Mouse (Mus musculus): ENCODE measurements around the gene Itm2b. TPM values are rescaled to one million over a fixed set of nuclear protein-coding genes. Genes with fewer than 3 reads are reported as not detected.

Gene Itm2b
- polyA plus RNA-seq, 1 experiment, result 150 TPM

- Histone ChIP-seq H3K4me1 (ENCODE audit: control insufficient read depth, insufficient read depth, low read length) (no peaks in the 10 kb centered on the region), H3K9ac (ENCODE audit: low read depth, poor library complexity, severe bottlenecking) (no peak overlapping the region), H3K9me3 (replicated peaks; ENCODE audit: control insufficient read depth, insufficient read depth, low read length, poor library complexity, severe bottlenecking) (no peaks in the 10 kb centered on the region), H3K4me3 (ENCODE audit: low read depth, low read length) (no peak overlapping the region), H3K27ac (ENCODE audit: insufficient read depth, low read length) (no peak overlapping the region), H3K36me3 (ENCODE audit: control insufficient read depth, insufficient read depth, low read length, poor library complexity, severe bottlenecking) (peaks cover 16% of the 10 kb centered on the region), H3K27me3 (ENCODE audit: control insufficient read depth, insufficient read depth, low read length, poor library complexity, severe bottlenecking) (no peaks in the 10 kb centered on the region)
- TF ChIP-seq CTCF (IDR thresholded peaks at IDR 0.05; ENCODE audit: low read depth, low read length) (no peak), EP300 (IDR thresholded peaks at IDR 0.05; ENCODE audit: insufficient read depth, low read depth, low read length) (no peak), POLR2A (IDR thresholded peaks at IDR 0.05; ENCODE audit: insufficient read depth, low read length) (no peak)
These were observed 15.5 kb downstream of the Itm2b start for GRCm38 (mm10) chr14:73369634-73370033.

DNA sequence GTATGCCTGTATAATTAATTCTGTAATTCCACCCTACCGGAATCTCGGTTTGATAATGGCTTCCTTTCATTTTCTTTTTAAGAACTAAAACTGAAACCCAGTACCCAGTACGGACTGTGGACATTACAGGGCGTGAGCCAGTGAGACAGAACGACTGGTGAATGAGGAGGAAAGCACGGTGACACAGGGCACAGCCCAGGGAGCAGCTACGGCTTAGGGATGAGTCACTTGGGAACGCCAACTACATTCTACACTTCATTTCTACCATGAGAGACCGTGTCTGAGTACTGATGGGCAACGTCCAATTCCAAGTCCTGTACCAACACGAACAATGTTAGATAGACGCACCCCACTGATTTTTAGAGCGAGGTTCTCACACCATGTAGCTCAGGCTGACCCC is 16.1 kb downstream of the Itm2b start:
- Histone ChIP-seq H3K4me3 (ENCODE audit: low read depth, low read length) (no peak overlapping the region), H3K27ac (ENCODE audit: insufficient read depth, low read length) (no peak overlapping the region), H3K4me1 (ENCODE audit: control insufficient read depth, insufficient read depth, low read length) (no peaks in the 10 kb centered on the region), H3K27me3 (ENCODE audit: control insufficient read depth, insufficient read depth, low read length, poor library complexity, severe bottlenecking) (no peaks in the 10 kb centered on the region), H3K9me3 (replicated peaks; ENCODE audit: control insufficient read depth, insufficient read depth, low read length, poor library complexity, severe bottlenecking) (no peaks in the 10 kb centered on the region), H3K9ac (ENCODE audit: low read depth, poor library complexity, severe bottlenecking) (no peak overlapping the region), H3K36me3 (ENCODE audit: control insufficient read depth, insufficient read depth, low read length, poor library complexity, severe bottlenecking) (peaks cover 22% of the 10 kb centered on the region)
- no peak for TF ChIP-seq CTCF (IDR thresholded peaks at IDR 0.05; ENCODE audit: low read depth, low read length)
- TF ChIP-seq POLR2A (IDR thresholded peaks at IDR 0.05; ENCODE audit: insufficient read depth, low read length), result no peak
- TF ChIP-seq EP300 (IDR thresholded peaks at IDR 0.05; ENCODE audit: insufficient read depth, low read depth, low read length), result no peak

- H3K9ac ChIP-seq (ENCODE audit: low read depth, poor library complexity, severe bottlenecking), result no peak overlapping the region
These were observed 16.9 kb downstream of the Itm2b start for GRCm38 (mm10) chr14:73368221-73368620.

DNA sequence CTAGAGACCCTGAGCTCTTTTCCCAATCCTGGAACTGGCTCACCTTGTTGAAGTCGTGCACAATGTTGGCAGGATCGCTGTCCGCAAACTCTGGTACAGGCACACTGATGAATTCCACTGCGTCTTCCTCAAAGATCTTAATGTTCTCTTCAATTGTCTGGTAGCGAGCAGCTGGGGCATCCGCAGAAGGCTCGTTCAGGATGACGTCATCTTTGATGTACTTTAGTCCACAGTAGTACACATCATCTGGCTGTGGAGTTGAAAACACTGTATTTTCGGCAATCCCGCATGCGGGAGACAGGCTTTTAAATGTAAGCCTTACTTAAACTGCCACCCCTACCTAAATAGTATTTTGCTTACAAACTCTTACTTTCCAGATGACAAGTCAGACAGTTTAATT is 18.8 kb downstream of the Itm2b start:
- Histone ChIP-seq H3K27me3 (ENCODE audit: control insufficient read depth, insufficient read depth, low read length, poor library complexity, severe bottlenecking) (no peaks in the 10 kb centered on the region), H3K4me3 (ENCODE audit: low read depth, low read length) (no peak overlapping the region), H3K9me3 (replicated peaks; ENCODE audit: control insufficient read depth, insufficient read depth, low read length, poor library complexity, severe bottlenecking) (no peaks in the 10 kb centered on the region), H3K4me1 (ENCODE audit: control insufficient read depth, insufficient read depth, low read length) (no peaks in the 10 kb centered on the region), H3K36me3 (ENCODE audit: control insufficient read depth, insufficient read depth, low read length, poor library complexity, severe bottlenecking) (peaks cover 29% of the 10 kb centered on the region), H3K27ac (ENCODE audit: insufficient read depth, low read length) (no peak overlapping the region), H3K9ac (ENCODE audit: low read depth, poor library complexity, severe bottlenecking) (no peak overlapping the region)
- TF ChIP-seq CTCF (IDR thresholded peaks at IDR 0.05; ENCODE audit: low read depth, low read length), result no peak
- no peak for TF ChIP-seq EP300 (IDR thresholded peaks at IDR 0.05; ENCODE audit: insufficient read depth, low read depth, low read length)
- no peak for TF ChIP-seq POLR2A (IDR thresholded peaks at IDR 0.05; ENCODE audit: insufficient read depth, low read length)

More at GRCm38 (mm10) chr14:73368221-73368620, 16.9 kb downstream of the Itm2b start:
- H3K27ac ChIP-seq (ENCODE audit: insufficient read depth, low read length), result no peak overlapping the region
- no peaks in the 10 kb centered on the region for H3K4me1 ChIP-seq (ENCODE audit: control insufficient read depth, insufficient read depth, low read length)
- H3K27me3 ChIP-seq (ENCODE audit: control insufficient read depth, insufficient read depth, low read length, poor library complexity, severe bottlenecking), result no peaks in the 10 kb centered on the region
- H3K36me3 ChIP-seq (ENCODE audit: control insufficient read depth, insufficient read depth, low read length, poor library complexity, severe bottlenecking), result peaks cover 27% of the 10 kb centered on the region
- TF ChIP-seq CTCF (IDR thresholded peaks at IDR 0.05; ENCODE audit: low read depth, low read length), result no peak
- TF ChIP-seq EP300 (IDR thresholded peaks at IDR 0.05; ENCODE audit: insufficient read depth, low read depth, low read length), result no peak
- TF ChIP-seq POLR2A (IDR thresholded peaks at IDR 0.05; ENCODE audit: insufficient read depth, low read length), result no peak
- no peaks in the 10 kb centered on the region for H3K9me3 ChIP-seq (replicated peaks; ENCODE audit: control insufficient read depth, insufficient read depth, low read length, poor library complexity, severe bottlenecking)
- no peak overlapping the region for H3K4me3 ChIP-seq (ENCODE audit: low read depth, low read length)

DNA sequence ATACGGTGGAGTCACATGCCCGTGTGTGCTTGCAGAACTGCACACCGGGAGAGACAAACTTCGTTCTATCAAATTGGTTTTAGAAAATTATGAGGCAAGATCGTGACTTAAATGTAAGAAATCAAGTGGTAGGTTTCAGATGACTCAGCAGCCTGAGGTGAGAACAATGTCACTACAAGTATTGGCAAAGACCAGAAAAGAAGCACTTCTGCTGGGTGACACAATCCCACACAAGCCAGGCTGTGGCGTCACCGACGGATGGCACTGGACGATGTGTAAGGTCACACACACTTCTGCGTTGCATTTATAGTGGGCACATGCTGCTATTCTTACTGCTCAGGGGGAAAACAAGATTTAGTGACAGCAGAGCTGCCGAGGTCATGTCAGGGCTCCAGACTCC is 21.3 kb downstream of the Itm2b start:
- no peaks in the 10 kb centered on the region for H3K9me3 ChIP-seq (replicated peaks; ENCODE audit: control insufficient read depth, insufficient read depth, low read length, poor library complexity, severe bottlenecking)
- H3K4me3 ChIP-seq (ENCODE audit: low read depth, low read length), result no peak overlapping the region
- H3K27ac ChIP-seq (ENCODE audit: insufficient read depth, low read length), result no peak overlapping the region
- H3K4me1 ChIP-seq (ENCODE audit: control insufficient read depth, insufficient read depth, low read length), result no peaks in the 10 kb centered on the region
- no peaks in the 10 kb centered on the region for H3K27me3 ChIP-seq (ENCODE audit: control insufficient read depth, insufficient read depth, low read length, poor library complexity, severe bottlenecking)
- no peak for TF ChIP-seq EP300 (IDR thresholded peaks at IDR 0.05; ENCODE audit: insufficient read depth, low read depth, low read length)
- TF ChIP-seq CTCF (IDR thresholded peaks at IDR 0.05; ENCODE audit: low read depth, low read length), result no peak
- no peak for TF ChIP-seq POLR2A (IDR thresholded peaks at IDR 0.05; ENCODE audit: insufficient read depth, low read length)
- H3K9ac ChIP-seq (ENCODE audit: low read depth, poor library complexity, severe bottlenecking), result no peak overlapping the region
- H3K36me3 ChIP-seq (ENCODE audit: control insufficient read depth, insufficient read depth, low read length, poor library complexity, severe bottlenecking), result peaks cover 29% of the 10 kb centered on the region

DNA sequence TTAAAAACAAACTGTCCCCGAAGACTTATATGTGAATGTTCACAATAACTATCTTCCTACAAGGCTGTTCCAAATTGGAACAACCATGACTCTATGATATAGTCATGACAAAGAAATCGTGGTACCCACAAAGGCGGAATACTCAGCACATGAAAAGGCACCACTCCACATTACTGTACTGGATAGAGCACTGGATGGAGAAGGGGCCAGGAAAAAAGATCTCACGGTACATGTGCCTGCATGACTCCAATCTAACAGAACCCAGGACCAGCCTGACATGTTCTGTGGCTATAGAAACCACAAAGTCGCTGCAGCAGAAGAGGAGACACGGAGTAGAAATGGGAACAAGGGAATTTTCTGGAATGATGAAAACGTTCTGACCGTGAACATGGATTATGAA is 30.4 kb downstream of the Itm2b start:
- Histone ChIP-seq H3K27ac (ENCODE audit: insufficient read depth, low read length) (no peak overlapping the region), H3K4me3 (ENCODE audit: low read depth, low read length) (no peak overlapping the region), H3K9ac (ENCODE audit: low read depth, poor library complexity, severe bottlenecking) (no peak overlapping the region), H3K36me3 (ENCODE audit: control insufficient read depth, insufficient read depth, low read length, poor library complexity, severe bottlenecking) (no peaks in the 10 kb centered on the region; the same call in 1 of the 2 replicates), H3K4me1 (ENCODE audit: control insufficient read depth, insufficient read depth, low read length) (no peaks in the 10 kb centered on the region), H3K27me3 (ENCODE audit: control insufficient read depth, insufficient read depth, low read length, poor library complexity, severe bottlenecking) (no peaks in the 10 kb centered on the region), H3K9me3 (replicated peaks; ENCODE audit: control insufficient read depth, insufficient read depth, low read length, poor library complexity, severe bottlenecking) (no peaks in the 10 kb centered on the region; the same call in 1 of the 2 replicates)
- no peak for TF ChIP-seq POLR2A (IDR thresholded peaks at IDR 0.05; ENCODE audit: insufficient read depth, low read length)
- no peak for TF ChIP-seq CTCF (IDR thresholded peaks at IDR 0.05; ENCODE audit: low read depth, low read length)
- no peak for TF ChIP-seq EP300 (IDR thresholded peaks at IDR 0.05; ENCODE audit: insufficient read depth, low read depth, low read length)

Data from ES-Bruce4 (cell line).